Mouse (Mus musculus): ENCODE results near the gene Il18.

Gene Il18

GRCm38 (mm10) chr9:50553547-50553946 lies 1.1 kb upstream of the Il18 start:
- no peak for DNase-seq (ENCODE audit: low read depth, low spot score)

- DNase-seq (ENCODE audit: low read depth, low spot score): no peak
Observed at GRCm38 (mm10) chr9:50555094-50555446, 443 bp downstream of the Il18 start, which contains the start of gene Bco2. Bco2 (minus strand) TSS chr9:50555181.

GRCm38 (mm10) chr9:50561145-50561917 lies 6.7 kb downstream of the Il18 start, which contains the start of gene Tex12:
Tex12 (minus strand) TSS chr9:50561325.
- peak; percentile 20 for DNase-seq (ENCODE audit: low read depth, low spot score)

GRCm38 (mm10) chr9:50561918-50562360 lies 7.3 kb downstream of the Il18 start:
- no peak for DNase-seq (ENCODE audit: low read depth, low spot score)

GRCm38 (mm10) chr9:50565173-50565572 lies 10.5 kb downstream of the Il18 start:
- no peak for DNase-seq (ENCODE audit: low read depth, low spot score)

- DNase-seq (ENCODE audit: low read depth, low spot score): no peak
Observed at GRCm38 (mm10) chr9:50565940-50566339, 11.3 kb downstream of the Il18 start.

GRCm38 (mm10) chr9:50567372-50567771 lies 12.7 kb downstream of the Il18 start:
- DNase-seq (ENCODE audit: low read depth, low spot score): no peak

- DNase-seq (ENCODE audit: low read depth, low spot score): no peak
Observed at GRCm38 (mm10) chr9:50567881-50568280, 13.3 kb downstream of the Il18 start.

GRCm38 (mm10) chr9:50569599-50570525 lies 15.2 kb downstream of the Il18 start:
- DNase-seq (ENCODE audit: low read depth, low spot score): no peak

- DNase-seq (ENCODE audit: low read depth, low spot score): no peak
Observed at GRCm38 (mm10) chr9:50580370-50580769, 25.7 kb downstream of the Il18 start.

GRCm38 (mm10) chr9:50585145-50585818 lies 30.7 kb downstream of the Il18 start:
- no peak for DNase-seq (ENCODE audit: low read depth, low spot score)

GRCm38 (mm10) chr9:50586955-50587354 lies 32.3 kb downstream of the Il18 start:
- DNase-seq (ENCODE audit: low read depth, low spot score): no peak

- DNase-seq (ENCODE audit: low read depth, low spot score): no peak
Observed at GRCm38 (mm10) chr9:50590856-50591518, 36.4 kb downstream of the Il18 start.

- DNase-seq (ENCODE audit: low read depth, low spot score): no peak
Observed at GRCm38 (mm10) chr9:50592955-50593354, 38.3 kb downstream of the Il18 start.

GRCm38 (mm10) chr9:50593544-50593943 lies 38.9 kb downstream of the Il18 start:
- no peak for DNase-seq (ENCODE audit: low read depth, low spot score)

GRCm38 (mm10) chr9:50594794-50595417 lies 40.3 kb downstream of the Il18 start:
- no peak for DNase-seq (ENCODE audit: low read depth, low spot score)

GRCm38 (mm10) chr9:50596973-50597372 lies 42.3 kb downstream of the Il18 start:
- no peak for DNase-seq (ENCODE audit: low read depth, low spot score)

- no peak for DNase-seq (ENCODE audit: low read depth, low spot score)
Observed at GRCm38 (mm10) chr9:50601536-50601935, 46.9 kb downstream of the Il18 start.

- DNase-seq (ENCODE audit: low read depth, low spot score): no peak
Observed at GRCm38 (mm10) chr9:50602055-50602845, 47.6 kb downstream of the Il18 start.
